Mouse (Mus musculus) CH12.LX (cell line): ENCODE results near the gene Lefty2. TPM values are rescaled to one million over a fixed set of nuclear protein-coding genes. Genes with fewer than 3 reads are reported as not detected.

Experiments used
- DNase-seq: peaks from one replicate; pipeline ENCODE4 v3.0.0-alpha.2; 2013; ENCODE audit errors: extremely low read depth
- H3K27ac ChIP-seq: 2 replicates; pipeline ENCODE4 v1.5.1; 2012; ENCODE audit warnings: low read depth, mild to moderate bottlenecking, control low read depth, moderate library complexity; ENCODE audit not compliant: insufficient read depth
- H3K27me3 ChIP-seq: replicated peaks from 2 replicates; pipeline ENCODE3; 2012; ENCODE audit warnings: inconsistent platforms
- H3K36me3 ChIP-seq, 2 experiments: replicated peaks in 1 of 2; 2 replicates each; pipeline versions ENCODE3 to v1.6.1; 2012; ENCODE audit warnings: inconsistent platforms in 1 of 2, low read length in 1 of 2, mild to moderate bottlenecking in 1 of 2, mixed read lengths in 1 of 2, moderate library complexity in 1 of 2; ENCODE audit not compliant: control insufficient read depth in 1 of 2, insufficient read depth in 1 of 2
- H3K4me1 ChIP-seq, 2 experiments: 2 replicates each; pipeline ENCODE4 v1.6.1; 2012; ENCODE audit warnings: inconsistent platforms in 1 of 2, moderate library complexity in 1 of 2; ENCODE audit not compliant: insufficient read depth in 2 of 2, control insufficient read depth in 1 of 2
- H3K4me2 ChIP-seq: 2 replicates; pipeline ENCODE4 v1.6.1; 2012; ENCODE audit warnings: low read depth, mild to moderate bottlenecking, control low read depth; ENCODE audit not compliant: poor library complexity, insufficient read depth, severe bottlenecking
- H3K4me3 ChIP-seq, 3 experiments: fragments of 150-350 bp in 1 of 3; sonication (generic) in 1 of 3; replicated peaks in 1 of 3; 2 replicates each; pipeline versions ENCODE3 to v1.5.1; 2011 to 2012; ENCODE audit warnings: low read depth in 2 of 3, low read length in 2 of 3, mild to moderate bottlenecking in 2 of 3, moderate library complexity in 2 of 3, control low read depth in 1 of 3, improper control_type of control experiment in 1 of 3, inconsistent platforms in 1 of 3, mixed read lengths in 1 of 3; ENCODE audit not compliant: poor library complexity in 1 of 3
- H3K79me2 ChIP-seq: replicated peaks from 2 replicates; pipeline ENCODE4 v1.6.1; 2012; ENCODE audit warnings: mild to moderate bottlenecking, moderate library complexity; ENCODE audit not compliant: control insufficient read depth, poor library complexity, insufficient read depth, severe bottlenecking; ENCODE audit errors: extremely low read depth
- H3K9ac ChIP-seq: 2 replicates; pipeline ENCODE4 v1.6.1; 2012; ENCODE audit warnings: low read depth, mild to moderate bottlenecking, control low read depth, moderate library complexity; ENCODE audit not compliant: insufficient read depth
- H3K9me3 ChIP-seq: replicated peaks from 2 replicates; pipeline ENCODE3; 2012; ENCODE audit warnings: low read length, inconsistent platforms, mixed read lengths
- BHLHE40 ChIP-seq: IDR thresholded peaks from 2 replicates; pipeline ENCODE4 v1.6.1; 2011; ENCODE audit warnings: mild to moderate bottlenecking, low read depth, low read length, improper control_type of control experiment
- CHD1 ChIP-seq: IDR thresholded peaks from 2 replicates; pipeline ENCODE4 v1.6.1; 2012; ENCODE audit warnings: low read depth, low read length, improper control_type of control experiment, inconsistent platforms
- CTCF ChIP-seq, 2 experiments: IDR thresholded peaks in 1 of 2; conservative IDR thresholded peaks in 1 of 2; 2 replicates each; pipeline ENCODE4 v1.5.1; 2011 to 2012; ENCODE audit warnings: low read depth in 2 of 2, low read length in 2 of 2, improper control_type of control experiment in 1 of 2, inconsistent platforms in 1 of 2, mild to moderate bottlenecking in 1 of 2, moderate library complexity in 1 of 2
- ELF1 ChIP-seq: IDR thresholded peaks from 2 replicates; pipeline ENCODE4 v1.6.1; 2014; ENCODE audit warnings: low read depth, mild to moderate bottlenecking, inconsistent platforms, low read length, improper control_type of control experiment
- EP300 ChIP-seq: IDR thresholded peaks from 2 replicates; pipeline ENCODE4 v1.6.1; 2011; ENCODE audit warnings: low read length, improper control_type of control experiment
- ETS1 ChIP-seq: conservative IDR thresholded peaks from 2 replicates; pipeline ENCODE4 v1.6.1; 2012; ENCODE audit warnings: low read depth, mild to moderate bottlenecking, inconsistent platforms, low read length, improper control_type of control experiment, moderate library complexity
- JUND ChIP-seq: conservative IDR thresholded peaks from 2 replicates; pipeline ENCODE4 v1.6.1; 2011; ENCODE audit warnings: low read depth, low read length, improper control_type of control experiment
- MAFK ChIP-seq: IDR thresholded peaks from 2 replicates; pipeline ENCODE4 v1.6.1; 2011; ENCODE audit warnings: low read length, improper control_type of control experiment; ENCODE audit not compliant: insufficient replicate concordance
- MAX ChIP-seq: IDR thresholded peaks from 2 replicates; pipeline ENCODE4 v1.6.1; 2011; ENCODE audit warnings: low read length, improper control_type of control experiment
- MAZ ChIP-seq: IDR thresholded peaks from 2 replicates; pipeline ENCODE4 v1.6.1; 2012; ENCODE audit warnings: low read depth, mild to moderate bottlenecking, inconsistent platforms, low read length, improper control_type of control experiment, moderate library complexity
- NELFE ChIP-seq: IDR thresholded peaks from 2 replicates; pipeline ENCODE4 v1.6.1; 2011; ENCODE audit warnings: low read depth, low read length, improper control_type of control experiment
- NRF1 ChIP-seq: IDR thresholded peaks from 2 replicates; pipeline ENCODE4 v1.6.1; 2014; ENCODE audit warnings: low read depth, mild to moderate bottlenecking, inconsistent platforms, low read length, improper control_type of control experiment, moderate library complexity
- PAX5 ChIP-seq: IDR thresholded peaks from 2 replicates; pipeline ENCODE4 v1.6.1; 2012; ENCODE audit warnings: low read length, inconsistent platforms, mixed read lengths
- POLR2A ChIP-seq: IDR thresholded peaks from 2 replicates; pipeline ENCODE4 v1.6.1; 2011; ENCODE audit warnings: low read depth, mild to moderate bottlenecking, improper control_type of control experiment, low read length
- POLR2AphosphoS2 ChIP-seq: IDR thresholded peaks from 2 replicates; pipeline ENCODE4 v1.6.1; 2011; ENCODE audit warnings: low read depth, low read length, improper control_type of control experiment
- RAD21 ChIP-seq: IDR thresholded peaks from 2 replicates; pipeline ENCODE4 v1.6.1; 2011; ENCODE audit warnings: low read depth, mild to moderate bottlenecking, low read length, improper control_type of control experiment, moderate library complexity
- RCOR1 ChIP-seq: conservative IDR thresholded peaks from 2 replicates; pipeline ENCODE4 v1.6.1; 2012; ENCODE audit warnings: low read depth, mild to moderate bottlenecking, inconsistent platforms, low read length, improper control_type of control experiment
- SIN3A ChIP-seq: IDR thresholded peaks from 2 replicates; pipeline ENCODE4 v1.6.1; 2012; ENCODE audit warnings: low read length, improper control_type of control experiment, inconsistent platforms
- SMC3 ChIP-seq: IDR thresholded peaks from 2 replicates; pipeline ENCODE4 v1.6.1; 2011; ENCODE audit warnings: low read depth, low read length, improper control_type of control experiment
- TBP ChIP-seq: conservative IDR thresholded peaks from 2 replicates; pipeline ENCODE4 v1.6.1; 2011; ENCODE audit warnings: low read depth, low read length, improper control_type of control experiment
- USF1 ChIP-seq: IDR thresholded peaks from 2 replicates; pipeline ENCODE4 v1.6.1; 2014; ENCODE audit warnings: low read depth, mild to moderate bottlenecking, inconsistent platforms, low read length, improper control_type of control experiment
- ZC3H11A ChIP-seq: IDR thresholded peaks from 2 replicates; pipeline ENCODE4 v1.6.1; 2012; ENCODE audit warnings: low read depth, mild to moderate bottlenecking, inconsistent platforms, low read length, improper control_type of control experiment
- dilution Hi-C: fragments of 300-500 bp; cut with MboI; formaldehyde crosslinking; loops from 2 replicates; pipeline ENCODE4 v1.14.3; 2020; ENCODE audit warnings: low sequenced_read_pairs; ENCODE audit not compliant: extremely low pct_unique_long_range_greater_than_20kb, extremely low pct_ligation_motif_present
- in situ Hi-C: fragments of 300-500 bp; cut with MboI; formaldehyde crosslinking; loops from 3 replicates; pipeline ENCODE4 v1.14.3; 2019; ENCODE audit warnings: low sequenced_read_pairs, low pct_ligation_motif_present, low pct_unique_long_range_greater_than_20kb, mixed read lengths
- polyA plus RNA-seq: library from polyadenylated mRNA; unstranded; fragments of >175 nt; gene quantifications from 2 replicates; pipeline ENCODE4 v1.2.1, GENCODE M21; 2012; ENCODE audit warnings: low read depth; ENCODE audit not compliant: insufficient read length
- total RNA-seq, 2 experiments: library from RNA; depleted of rRNA; stranded (reverse); fragments of 300-350 nt in 1 of 2; fragments of >200 nt in 1 of 2; gene quantifications; 2 replicates each; pipeline ENCODE4 v1.2.3; 2012 to 2014

The Lefty2 gene
- total and polyA plus RNA-seq, 3 experiments, result not detected

DNA sequence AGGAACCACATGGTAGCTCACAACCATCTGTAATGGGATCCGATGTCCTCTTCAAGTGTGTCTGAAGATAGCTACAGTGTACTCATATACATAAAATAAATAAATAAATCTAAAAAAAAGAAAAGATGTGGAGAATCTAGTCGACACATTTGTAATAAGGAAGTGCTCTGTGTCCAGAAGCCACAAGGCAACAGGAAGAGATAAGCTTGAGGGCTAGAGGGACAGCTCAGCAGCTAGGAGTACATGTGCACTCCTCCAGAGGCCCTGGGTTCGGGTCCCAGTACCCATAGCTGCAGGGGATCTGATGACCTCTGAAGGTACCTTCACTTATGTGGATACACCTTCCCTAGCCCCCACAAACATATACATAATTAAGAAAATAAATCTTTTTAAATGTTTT is 11.1 kb upstream of the Lefty2 start:
- no peaks in the 10 kb centered on the region for H3K27me3 ChIP-seq
- peaks cover 17 to 36% of the 10 kb centered on the region in 2 experiments for H3K4me1 ChIP-seq
- no peak for DNase-seq
- H3K9me3 ChIP-seq, result peaks cover 3% of the 10 kb centered on the region
- H3K9ac ChIP-seq, result no peak overlapping the region
- no peak overlapping the region for H3K27ac ChIP-seq
- no peak overlapping the region for H3K4me2 ChIP-seq
- dilution Hi-C loops (no loop called here), in situ Hi-C loops (no loop called here)
- no peaks in the 10 kb centered on the region for H3K79me2 ChIP-seq
- H3K4me3 ChIP-seq, result no peak overlapping the region
- TF ChIP-seq JUND (no peak), BHLHE40 (no peak), TBP (no peak), POLR2A (no peak), CHD1 (no peak), RCOR1 (no peak), MAZ (no peak), USF1 (no peak), NRF1 (no peak), ZC3H11A (no peak), PAX5 (no peak), RAD21 (no peak), CTCF (conservative IDR thresholded peaks at IDR 0.05 in 1 of 2, IDR thresholded peaks at IDR 0.05 in 1 of 2; ENCODE audit: low read depth in 2 of 2, low read length in 2 of 2) (no peak), SMC3 (no peak)
- H3K36me3 ChIP-seq, result peaks cover 0 to 5% of the 10 kb centered on the region in 2 experiments

DNA sequence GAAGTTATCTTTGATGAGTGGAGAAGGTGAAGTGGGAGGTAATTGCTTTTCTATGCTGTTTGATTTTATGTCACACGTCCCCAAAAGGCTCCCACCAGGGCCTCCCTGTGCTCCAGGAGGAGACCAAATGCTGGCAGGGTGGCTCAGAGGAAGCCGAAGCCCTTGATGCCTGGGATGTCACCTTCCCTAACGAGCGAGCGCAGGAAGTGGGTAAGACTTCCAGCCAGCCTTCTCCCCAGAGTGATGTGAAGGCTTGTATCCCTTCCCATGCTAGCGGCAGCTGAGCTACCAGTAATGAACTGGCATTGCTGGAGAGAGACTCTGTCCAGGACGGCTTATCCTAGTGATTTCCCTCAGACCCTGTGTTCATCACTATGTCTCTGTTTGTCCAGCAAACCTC is 9.2 kb upstream of the Lefty2 start:
- H3K79me2 ChIP-seq, result no peaks in the 10 kb centered on the region
- no peaks in the 10 kb centered on the region for H3K9me3 ChIP-seq
- in situ Hi-C loops (no loop called here), dilution Hi-C loops (no loop called here)
- H3K27me3 ChIP-seq, result no peaks in the 10 kb centered on the region
- TF ChIP-seq POLR2A (no peak), ETS1 (no peak), MAX (no peak), POLR2AphosphoS2 (no peak), PAX5 (no peak), EP300 (no peak), USF1 (no peak), BHLHE40 (no peak), TBP (no peak), ELF1 (no peak), NELFE (no peak), MAFK (no peak), SIN3A (no peak)
- H3K4me1 ChIP-seq, result peaks cover 22 to 49% of the 10 kb centered on the region in 2 experiments
- H3K4me2 ChIP-seq, result no peak overlapping the region
- DNase-seq, result no peak
- H3K36me3 ChIP-seq, result no peaks in the 10 kb centered on the region
- no peak overlapping the region for H3K27ac ChIP-seq
- H3K4me3 ChIP-seq, result no peak overlapping the region
- H3K9ac ChIP-seq, result no peak overlapping the region
